Mouse (Mus musculus): Measurements from ENCODE around the gene Trp53bp1. TPM values are rescaled to one million over a fixed set of nuclear protein-coding genes. Genes with fewer than 3 reads are reported as not detected.

Trp53bp1 gene
- polyA plus RNA-seq, 1 experiment from 2014 or later, result 170 TPM

- ATAC-seq, result peak; percentile 54
- Histone ChIP-seq H3K4me2 (ENCODE audit: low read length) (peak overlapping the region; percentile 92), H3K9ac (ENCODE audit: low read depth, low read length) (peak overlapping the region; percentile 74), H3K36me3 (ENCODE audit: control insufficient read depth, insufficient read depth, low read length) (peaks cover 13% of the 10 kb centered on the region), H3K4me1 (ENCODE audit: control insufficient read depth, insufficient read depth, low read length) (peaks cover 41% of the 10 kb centered on the region), H3K27ac (ENCODE audit: low read length) (peak overlapping the region; percentile 87), H3K9me3 (replicated peaks; ENCODE audit: control insufficient read depth, low read length, poor library complexity, severe bottlenecking) (no peaks in the 10 kb centered on the region), H3K27me3 (ENCODE audit: control insufficient read depth, insufficient read depth, low read depth, low read length) (no peaks in the 10 kb centered on the region), H3K4me3 (ENCODE audit: low read depth, low read length) (peak overlapping the region; percentile 62)
- WGBS, result 1% methylated on average over 14 of the region's 15 CpGs
Measured at GRCm38 (mm10) chr2:121295608-121296571, 24.7 kb upstream of the Trp53bp1 start.

GRCm38 (mm10) chr2:121294753-121295607, 23.8 kb upstream of the Trp53bp1 start:
- ATAC-seq, result peak; percentile 84
- H3K9me3 ChIP-seq (replicated peaks; ENCODE audit: control insufficient read depth, low read length, poor library complexity, severe bottlenecking), result no peaks in the 10 kb centered on the region
- peak overlapping the region; percentile 87 for H3K27ac ChIP-seq (ENCODE audit: low read length)
- H3K36me3 ChIP-seq (ENCODE audit: control insufficient read depth, insufficient read depth, low read length), result peaks cover 7% of the 10 kb centered on the region
- WGBS, result under 1% methylated on average over 16 of the region's 18 CpGs
- peak overlapping the region; percentile 92 for H3K4me2 ChIP-seq (ENCODE audit: low read length)
- H3K27me3 ChIP-seq (ENCODE audit: control insufficient read depth, insufficient read depth, low read depth, low read length), result no peaks in the 10 kb centered on the region
- peaks cover 49% of the 10 kb centered on the region for H3K4me1 ChIP-seq (ENCODE audit: control insufficient read depth, insufficient read depth, low read length)
- H3K4me3 ChIP-seq (ENCODE audit: low read depth, low read length), result peak overlapping the region; percentile 62
- peak overlapping the region; percentile 74 for H3K9ac ChIP-seq (ENCODE audit: low read depth, low read length)

GRCm38 (mm10) chr2:121294182-121294581, 23.0 kb upstream of the Trp53bp1 start:
- Histone ChIP-seq H3K27me3 (ENCODE audit: control insufficient read depth, insufficient read depth, low read depth, low read length) (no peaks in the 10 kb centered on the region), H3K4me3 (ENCODE audit: low read depth, low read length) (peak overlapping the region; percentile 62), H3K4me2 (ENCODE audit: low read length) (peak overlapping the region; percentile 92), H3K9ac (ENCODE audit: low read depth, low read length) (peak overlapping the region; percentile 74), H3K9me3 (replicated peaks; ENCODE audit: control insufficient read depth, low read length, poor library complexity, severe bottlenecking) (no peaks in the 10 kb centered on the region), H3K27ac (ENCODE audit: low read length) (peak overlapping the region; percentile 87), H3K4me1 (ENCODE audit: control insufficient read depth, insufficient read depth, low read length) (peaks cover 49% of the 10 kb centered on the region), H3K36me3 (ENCODE audit: control insufficient read depth, insufficient read depth, low read length) (peaks cover 2% of the 10 kb centered on the region)
- ATAC-seq, result no peak
- WGBS, result 37% methylated on average over 4 of the region's 4 CpGs

- Histone ChIP-seq H3K4me2 (ENCODE audit: low read length) (no peak overlapping the region), H3K27me3 (ENCODE audit: control insufficient read depth, insufficient read depth, low read depth, low read length) (no peaks in the 10 kb centered on the region), H3K36me3 (ENCODE audit: control insufficient read depth, insufficient read depth, low read length) (no peaks in the 10 kb centered on the region), H3K9ac (ENCODE audit: low read depth, low read length) (no peak overlapping the region), H3K4me1 (ENCODE audit: control insufficient read depth, insufficient read depth, low read length) (peaks cover 56% of the 10 kb centered on the region), H3K4me3 (ENCODE audit: low read depth, low read length) (no peak overlapping the region), H3K27ac (ENCODE audit: low read length) (no peak overlapping the region), H3K9me3 (replicated peaks; ENCODE audit: control insufficient read depth, low read length, poor library complexity, severe bottlenecking) (no peaks in the 10 kb centered on the region)
- WGBS, result 71% methylated on average over 5 of the region's 5 CpGs
- no peak for ATAC-seq
Measured at GRCm38 (mm10) chr2:121292316-121293013, 21.3 kb upstream of the Trp53bp1 start.

GRCm38 (mm10) chr2:121289730-121290540, 18.7 kb upstream of the Trp53bp1 start:
- no peaks in the 10 kb centered on the region for H3K27me3 ChIP-seq (ENCODE audit: control insufficient read depth, insufficient read depth, low read depth, low read length)
- no peaks in the 10 kb centered on the region for H3K9me3 ChIP-seq (replicated peaks; ENCODE audit: control insufficient read depth, low read length, poor library complexity, severe bottlenecking)
- H3K27ac ChIP-seq (ENCODE audit: low read length), result peak overlapping the region; percentile 94
- ATAC-seq, result peak; percentile 72; the same call in 1 of the 2 replicates
- H3K4me3 ChIP-seq (ENCODE audit: low read depth, low read length), result peak overlapping the region; percentile 58
- H3K36me3 ChIP-seq (ENCODE audit: control insufficient read depth, insufficient read depth, low read length), result no peaks in the 10 kb centered on the region
- peak overlapping the region; percentile 73 for H3K4me2 ChIP-seq (ENCODE audit: low read length)
- 2% methylated on average over 36 of the region's 36 CpGs for WGBS
- peak overlapping the region; percentile 67 for H3K9ac ChIP-seq (ENCODE audit: low read depth, low read length)
- H3K4me1 ChIP-seq (ENCODE audit: control insufficient read depth, insufficient read depth, low read length), result peaks cover 40% of the 10 kb centered on the region

GRCm38 (mm10) chr2:121288901-121289729, 17.9 kb upstream of the Trp53bp1 start, which contains the start of gene Map1a:
Gene Map1a (plus strand): TSS chr2:121289600.
- Histone ChIP-seq H3K4me2 (ENCODE audit: low read length) (peak within 1 kb of the TSS; percentile 73), H3K9ac (ENCODE audit: low read depth, low read length) (peak within 1 kb of the TSS; percentile 75), H3K9me3 (replicated peaks; ENCODE audit: control insufficient read depth, low read length, poor library complexity, severe bottlenecking) (no peaks in the 10 kb centered on the region), H3K27me3 (ENCODE audit: control insufficient read depth, insufficient read depth, low read depth, low read length) (no peaks in the 10 kb centered on the region), H3K36me3 (ENCODE audit: control insufficient read depth, insufficient read depth, low read length) (no peaks in the 10 kb centered on the region), H3K4me1 (ENCODE audit: control insufficient read depth, insufficient read depth, low read length) (peaks cover 31% of the 10 kb centered on the region), H3K4me3 (ENCODE audit: low read depth, low read length) (peak within 1 kb of the TSS; percentile 58), H3K27ac (ENCODE audit: low read length) (peak within 1 kb of the TSS; percentile 94)
- WGBS, result under 1% methylated on average over 48 of the region's 48 CpGs
- ATAC-seq, result peak; percentile 96

- Histone ChIP-seq H3K4me3 (ENCODE audit: low read depth, low read length) (no peak overlapping the region), H3K4me2 (ENCODE audit: low read length) (peak overlapping the region; percentile 73), H3K4me1 (ENCODE audit: control insufficient read depth, insufficient read depth, low read length) (peaks cover 27% of the 10 kb centered on the region), H3K9me3 (replicated peaks; ENCODE audit: control insufficient read depth, low read length, poor library complexity, severe bottlenecking) (no peaks in the 10 kb centered on the region), H3K9ac (ENCODE audit: low read depth, low read length) (no peak overlapping the region; the same call in 1 of the 2 replicates), H3K36me3 (ENCODE audit: control insufficient read depth, insufficient read depth, low read length) (no peaks in the 10 kb centered on the region), H3K27me3 (ENCODE audit: control insufficient read depth, insufficient read depth, low read depth, low read length) (no peaks in the 10 kb centered on the region), H3K27ac (ENCODE audit: low read length) (peak overlapping the region; percentile 94)
- no peak for ATAC-seq
- 43% methylated on average over 2 of the region's 2 CpGs for WGBS
Measured at GRCm38 (mm10) chr2:121287850-121288249, 16.6 kb upstream of the Trp53bp1 start.
